Mouse (Mus musculus) adrenal gland, postnatal 4 days (tissue): ENCODE measurements around the gene Grik5. TPM values are rescaled to one million over a fixed set of nuclear protein-coding genes. Genes with fewer than 3 reads are reported as not detected.
"Not testable (repeated sequence)": the region's sequence is repeated elsewhere in the genome, so short reads cannot be mapped to it uniquely, and the experiment has no call there.

Experiments used
- DNase-seq, 2 experiments: peaks; one replicate each; pipeline ENCODE4 v3.0.0; 2021 to 2022; ENCODE audit warnings: low spot score in 2 of 2, mixed read lengths in 2 of 2
- total RNA-seq, 2 experiments: library from RNA; stranded (reverse); gene quantifications; 2 replicates each; pipeline ENCODE4 v1.2.3; 2021

Grik5 gene
- total RNA-seq, 2 experiments from 2014 or later: 38.1 to 45.1 TPM

GRCm38 (mm10) chr7:25082510-25082909 lies 10.4 kb upstream of the Grik5 start:
- DNase-seq: no peak

- DNase-seq: no peak
These were observed 8.3 kb upstream of the Grik5 start for GRCm38 (mm10) chr7:25080431-25080830.

- DNase-seq: no peak
These were observed 7.4 kb upstream of the Grik5 start for GRCm38 (mm10) chr7:25079496-25080026.

- DNase-seq: no peak
These were observed 5.2 kb upstream of the Grik5 start for GRCm38 (mm10) chr7:25077414-25077755.

- DNase-seq: peak; percentile 90 to 94
These were observed 4.7 kb upstream of the Grik5 start for GRCm38 (mm10) chr7:25076663-25077413.

- DNase-seq: no peak
These were observed 4.1 kb upstream of the Grik5 start for GRCm38 (mm10) chr7:25076296-25076662.

- no peak for DNase-seq
These were observed 1.8 kb upstream of the Grik5 start for GRCm38 (mm10) chr7:25073924-25074323.

GRCm38 (mm10) chr7:25072716-25073390 lies 707 bp upstream of the Grik5 start:
- no peak for DNase-seq

- DNase-seq: no peak
These were observed 3.4 kb downstream of the Grik5 start for GRCm38 (mm10) chr7:25068724-25069123.

- DNase-seq: no peak
These were observed 4.1 kb downstream of the Grik5 start for GRCm38 (mm10) chr7:25067909-25068656.

GRCm38 (mm10) chr7:25067338-25067737 lies 4.8 kb downstream of the Grik5 start:
- no peak for DNase-seq

GRCm38 (mm10) chr7:25063900-25064299 lies 8.2 kb downstream of the Grik5 start:
- DNase-seq: no peak

- DNase-seq: no peak
These were observed 8.8 kb downstream of the Grik5 start for GRCm38 (mm10) chr7:25063346-25063745.

GRCm38 (mm10) chr7:25058836-25059235 lies 13.3 kb downstream of the Grik5 start:
- no peak for DNase-seq

GRCm38 (mm10) chr7:25058394-25058793 lies 13.8 kb downstream of the Grik5 start:
- no peak for DNase-seq

GRCm38 (mm10) chr7:25057888-25058287 lies 14.3 kb downstream of the Grik5 start:
- no peak for DNase-seq

- DNase-seq: no peak
These were observed 15.2 kb downstream of the Grik5 start for GRCm38 (mm10) chr7:25056951-25057350.

GRCm38 (mm10) chr7:25052587-25052986 lies 19.6 kb downstream of the Grik5 start:
- DNase-seq: no peak

- no peak for DNase-seq
These were observed 22.7 kb downstream of the Grik5 start for GRCm38 (mm10) chr7:25049295-25049930.

- DNase-seq: no peak
These were observed 24.8 kb downstream of the Grik5 start for GRCm38 (mm10) chr7:25047363-25047762.

- not testable (repeated sequence) for DNase-seq
These were observed 27.5 kb downstream of the Grik5 start for GRCm38 (mm10) chr7:25044599-25044998.
